Mouse (Mus musculus): ENCODE results near the gene Mto1. TPM values are rescaled to one million over a fixed set of nuclear protein-coding genes. Genes with fewer than 3 reads are reported as not detected.
"Not testable (repeated sequence)": the region's sequence is repeated elsewhere in the genome, so short reads cannot be mapped to it uniquely, and the experiment has no call there.

Mto1 gene
- polyA plus RNA-seq, 1 experiment from 2014 or later = 22.1 TPM

- Histone ChIP-seq H3K4me3 (ENCODE audit: low read depth, low read length) (peak overlapping the region; percentile 10; the same call in 1 of the 2 replicates), H3K27ac (replicated peaks; ENCODE audit: low read depth, low read length) (peak overlapping the region; percentile 15; the same call in 1 of the 2 replicates), H3K36me3 (ENCODE audit: control insufficient read depth, insufficient read depth, low read length) (peaks cover 62% of the 10 kb centered on the region), H3K4me2 (ENCODE audit: low read depth, low read length) (peak overlapping the region; percentile 4; the same call in 1 of the 2 replicates)
- H3K9me3 ChIP-seq (ENCODE audit: control insufficient read depth, low read length); H3K27me3 ChIP-seq (replicated peaks; ENCODE audit: control insufficient read depth, insufficient read depth, low read length); H3K9ac ChIP-seq (ENCODE audit: low read depth, low read length); ATAC-seq (ENCODE audit: low read depth); H3K4me1 ChIP-seq (ENCODE audit: control insufficient read depth, insufficient read depth, low read length); DNase-seq (ENCODE audit: low spot score): not testable (repeated sequence)
- WGBS = 63% methylated on average over 1 of the region's 1 CpGs
Measured at GRCm38 (mm10) chr9:78478009-78478605, 30.1 kb downstream of the Mto1 start.

GRCm38 (mm10) chr9:78479308-78479707 lies 31.3 kb downstream of the Mto1 start:
- WGBS = 27% methylated on average over 8 of the region's 8 CpGs
- H3K4me3 ChIP-seq (ENCODE audit: low read depth, low read length) = peak overlapping the region; percentile 98
- DNase-seq (ENCODE audit: low spot score); H3K27me3 ChIP-seq (replicated peaks; ENCODE audit: control insufficient read depth, insufficient read depth, low read length); H3K9me3 ChIP-seq (ENCODE audit: control insufficient read depth, low read length); H3K4me1 ChIP-seq (ENCODE audit: control insufficient read depth, insufficient read depth, low read length); ATAC-seq (ENCODE audit: low read depth): not testable (repeated sequence)
- peaks cover 54% of the 10 kb centered on the region for H3K36me3 ChIP-seq (ENCODE audit: control insufficient read depth, insufficient read depth, low read length)
- peak overlapping the region; percentile 100 for H3K9ac ChIP-seq (ENCODE audit: low read depth, low read length)
- H3K27ac ChIP-seq (replicated peaks; ENCODE audit: low read depth, low read length) = 0 out of 2 replicates have a peak overlapping the region, but pooled peaks have one; percentile 21
- H3K4me2 ChIP-seq (ENCODE audit: low read depth, low read length) = peak overlapping the region; percentile 63

DNA sequence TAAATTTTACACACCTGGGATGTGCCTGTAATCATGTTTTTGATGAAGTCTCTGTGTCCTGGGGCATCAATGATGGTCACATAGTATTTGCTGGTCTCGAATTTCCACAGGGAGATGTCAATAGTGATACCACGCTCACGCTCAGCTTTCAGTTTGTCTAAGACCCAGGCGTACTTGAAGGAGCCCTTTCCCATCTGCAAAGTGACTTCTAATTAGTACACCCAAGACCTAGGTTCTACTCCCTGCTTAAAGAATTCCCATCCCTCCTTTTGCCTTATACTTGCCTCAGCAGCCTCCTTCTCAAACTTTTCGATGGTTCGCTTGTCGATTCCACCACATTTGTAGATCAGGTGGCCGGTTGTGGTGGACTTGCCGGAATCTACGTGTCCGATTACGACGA lies 32.2 kb downstream of the Mto1 start:
- Histone ChIP-seq H3K4me2 (ENCODE audit: low read depth, low read length) (peak overlapping the region; percentile 63), H3K27ac (replicated peaks; ENCODE audit: low read depth, low read length) (peak overlapping the region; percentile 99), H3K4me3 (ENCODE audit: low read depth, low read length) (peak overlapping the region; percentile 98), H3K9ac (ENCODE audit: low read depth, low read length) (peak overlapping the region; percentile 100), H3K36me3 (ENCODE audit: control insufficient read depth, insufficient read depth, low read length) (peaks cover 46% of the 10 kb centered on the region)
- not testable (repeated sequence) for ATAC-seq (ENCODE audit: low read depth); DNase-seq (ENCODE audit: low spot score); H3K9me3 ChIP-seq (ENCODE audit: control insufficient read depth, low read length); H3K27me3 ChIP-seq (replicated peaks; ENCODE audit: control insufficient read depth, insufficient read depth, low read length); H3K4me1 ChIP-seq (ENCODE audit: control insufficient read depth, insufficient read depth, low read length)
- 0% methylated on average over 12 of the region's 13 CpGs for WGBS

GRCm38 (mm10) chr9:78480706-78481358 lies 32.8 kb downstream of the Mto1 start:
- ATAC-seq (ENCODE audit: low read depth) (peak; percentile 2; the same call in 1 of the 2 replicates), DNase-seq (ENCODE audit: low spot score) (peak; percentile 78)
- peak overlapping the region; percentile 99 for H3K27ac ChIP-seq (replicated peaks; ENCODE audit: low read depth, low read length)
- peak overlapping the region; percentile 98 for H3K4me3 ChIP-seq (ENCODE audit: low read depth, low read length)
- H3K27me3 ChIP-seq (replicated peaks; ENCODE audit: control insufficient read depth, insufficient read depth, low read length) = no peaks in the 10 kb centered on the region
- peaks cover 46% of the 10 kb centered on the region for H3K36me3 ChIP-seq (ENCODE audit: control insufficient read depth, insufficient read depth, low read length)
- peaks cover 9% of the 10 kb centered on the region; the same call in 1 of the 2 replicates for H3K4me1 ChIP-seq (ENCODE audit: control insufficient read depth, insufficient read depth, low read length)
- H3K9me3 ChIP-seq (ENCODE audit: control insufficient read depth, low read length) = no peaks in the 10 kb centered on the region
- H3K4me2 ChIP-seq (ENCODE audit: low read depth, low read length) = peak overlapping the region; percentile 63
- peak overlapping the region; percentile 100 for H3K9ac ChIP-seq (ENCODE audit: low read depth, low read length)
- WGBS = 0% methylated on average over 32 of the region's 46 CpGs

DNA sequence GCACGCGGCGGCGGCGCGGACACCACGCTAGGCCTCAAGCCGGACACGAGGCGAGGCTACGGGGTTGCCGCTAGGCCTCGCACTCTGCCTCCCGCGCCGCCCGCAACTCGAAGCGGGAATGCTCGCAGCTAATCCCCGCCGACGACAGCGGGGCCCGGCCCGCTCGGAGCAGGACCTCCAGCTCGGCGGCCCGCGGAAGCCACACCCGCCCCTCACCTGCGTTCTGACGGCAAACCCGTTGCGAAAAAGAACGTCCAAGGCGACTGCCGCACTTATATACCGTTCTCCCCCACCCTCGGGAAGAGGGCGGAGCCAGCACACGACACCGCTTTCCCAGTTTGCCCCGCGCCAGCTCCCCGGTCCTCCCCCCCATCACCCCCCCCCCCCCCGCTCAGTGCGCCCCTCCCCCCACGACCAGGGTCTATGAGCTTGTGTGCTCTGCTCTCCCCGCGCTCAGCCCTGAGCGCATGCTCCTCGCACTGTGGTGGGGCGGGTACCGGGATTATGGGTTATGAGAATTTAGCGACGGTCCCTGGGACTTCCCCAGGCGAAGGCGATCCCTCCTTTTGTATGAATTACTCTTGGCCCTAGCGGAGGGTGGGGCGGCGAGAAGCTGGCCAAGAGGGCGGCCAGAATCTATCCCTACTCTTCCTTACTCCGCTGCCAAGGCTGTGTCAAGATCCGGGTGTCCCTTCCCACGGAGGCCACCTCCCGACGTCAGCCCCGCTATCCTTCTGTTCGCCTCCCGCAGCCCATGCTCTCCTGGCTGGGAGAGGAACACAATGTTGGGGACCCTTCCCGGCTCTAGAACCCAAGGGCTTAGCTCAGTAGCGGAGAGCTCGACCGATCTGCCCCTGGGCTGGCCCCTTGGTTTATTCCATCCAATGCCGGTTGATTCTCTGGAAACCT lies 33.7 kb downstream of the Mto1 start:
- DNase-seq (ENCODE audit: low spot score) = peak; percentile 100
- Histone ChIP-seq H3K9me3 (ENCODE audit: control insufficient read depth, low read length) (no peaks in the 10 kb centered on the region), H3K27me3 (replicated peaks; ENCODE audit: control insufficient read depth, insufficient read depth, low read length) (no peaks in the 10 kb centered on the region), H3K36me3 (ENCODE audit: control insufficient read depth, insufficient read depth, low read length) (peaks cover 37% of the 10 kb centered on the region), H3K4me3 (ENCODE audit: low read depth, low read length) (peak overlapping the region; percentile 98), H3K27ac (replicated peaks; ENCODE audit: low read depth, low read length) (peak overlapping the region; percentile 99), H3K4me2 (ENCODE audit: low read depth, low read length) (peak overlapping the region; percentile 63), H3K4me1 (ENCODE audit: control insufficient read depth, insufficient read depth, low read length) (peaks cover 9% of the 10 kb centered on the region; the same call in 1 of the 2 replicates), H3K9ac (ENCODE audit: low read depth, low read length) (peak overlapping the region; percentile 100)
- under 1% methylated on average over 46 of the region's 77 CpGs for WGBS
- peak; percentile 99 for ATAC-seq (ENCODE audit: low read depth)

- peak overlapping the region; percentile 76 for H3K9ac ChIP-seq (ENCODE audit: low read depth, low read length)
- H3K9me3 ChIP-seq (ENCODE audit: control insufficient read depth, low read length) = no peaks in the 10 kb centered on the region
- peak overlapping the region; percentile 55 for H3K4me2 ChIP-seq (ENCODE audit: low read depth, low read length)
- H3K4me1 ChIP-seq (ENCODE audit: control insufficient read depth, insufficient read depth, low read length) = peaks cover 9% of the 10 kb centered on the region; the same call in 1 of the 2 replicates
- peak overlapping the region; percentile 97 for H3K27ac ChIP-seq (replicated peaks; ENCODE audit: low read depth, low read length)
- peaks cover 30% of the 10 kb centered on the region for H3K36me3 ChIP-seq (ENCODE audit: control insufficient read depth, insufficient read depth, low read length)
- peak overlapping the region; percentile 98 for H3K4me3 ChIP-seq (ENCODE audit: low read depth, low read length)
- WGBS = 5% methylated on average over 3 of the region's 3 CpGs
- no peaks in the 10 kb centered on the region for H3K27me3 ChIP-seq (replicated peaks; ENCODE audit: control insufficient read depth, insufficient read depth, low read length)
- ATAC-seq (ENCODE audit: low read depth) (no peak), DNase-seq (ENCODE audit: low spot score) (no peak)
Measured at GRCm38 (mm10) chr9:78482386-78482785, 34.4 kb downstream of the Mto1 start.

DNA sequence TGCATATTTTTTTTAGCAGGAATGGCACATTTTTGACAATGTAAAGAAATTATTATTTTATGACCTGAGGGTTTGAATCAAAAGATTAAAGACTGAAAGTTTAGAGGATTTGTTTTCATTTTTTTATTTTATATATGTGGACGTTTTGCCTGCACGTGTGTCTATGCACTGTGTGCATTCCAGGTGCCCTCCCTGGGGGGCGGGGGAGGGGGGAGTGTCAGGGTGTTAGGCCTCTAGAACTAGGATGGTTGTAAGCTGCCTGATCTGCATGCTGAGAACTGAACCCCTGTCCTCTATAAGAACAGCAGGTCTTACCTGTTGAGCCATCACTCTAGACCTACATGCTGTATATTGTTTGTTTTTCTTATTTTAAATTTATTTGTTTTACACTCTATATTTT lies 36.7 kb downstream of the Mto1 start:
- no peak overlapping the region for H3K9ac ChIP-seq (ENCODE audit: low read depth, low read length)
- no peaks in the 10 kb centered on the region for H3K9me3 ChIP-seq (ENCODE audit: control insufficient read depth, low read length)
- H3K27ac ChIP-seq (replicated peaks; ENCODE audit: low read depth, low read length) = no peak overlapping the region
- no peak overlapping the region for H3K4me3 ChIP-seq (ENCODE audit: low read depth, low read length)
- no peak overlapping the region for H3K4me2 ChIP-seq (ENCODE audit: low read depth, low read length)
- ATAC-seq (ENCODE audit: low read depth) (no peak), DNase-seq (ENCODE audit: low spot score) (no peak)
- H3K36me3 ChIP-seq (ENCODE audit: control insufficient read depth, insufficient read depth, low read length) = peaks cover 10% of the 10 kb centered on the region
- WGBS = 67% methylated on average over 3 of the region's 3 CpGs
- peaks cover 9% of the 10 kb centered on the region; the same call in 1 of the 2 replicates for H3K4me1 ChIP-seq (ENCODE audit: control insufficient read depth, insufficient read depth, low read length)
- H3K27me3 ChIP-seq (replicated peaks; ENCODE audit: control insufficient read depth, insufficient read depth, low read length) = no peaks in the 10 kb centered on the region

GRCm38 (mm10) chr9:78488021-78488420 lies 40.0 kb downstream of the Mto1 start:
- H3K4me3 ChIP-seq (ENCODE audit: low read depth, low read length); DNase-seq (ENCODE audit: low spot score): not testable (repeated sequence)

More at GRCm38 (mm10) chr9:78488021-78488420, 40.0 kb downstream of the Mto1 start:
- not testable (repeated sequence) for H3K4me1 ChIP-seq (ENCODE audit: control insufficient read depth, insufficient read depth, low read length); H3K36me3 ChIP-seq (ENCODE audit: control insufficient read depth, insufficient read depth, low read length); H3K4me2 ChIP-seq (ENCODE audit: low read depth, low read length); H3K27me3 ChIP-seq (replicated peaks; ENCODE audit: control insufficient read depth, insufficient read depth, low read length); H3K27ac ChIP-seq (replicated peaks; ENCODE audit: low read depth, low read length); ATAC-seq (ENCODE audit: low read depth); H3K9me3 ChIP-seq (ENCODE audit: control insufficient read depth, low read length); H3K9ac ChIP-seq (ENCODE audit: low read depth, low read length)
- 95% methylated on average over 5 of the region's 5 CpGs for WGBS

All from embryonic facial prominence, embryonic 14.5 days (tissue).